Mouse (Mus musculus) E14TG2a.4 (cell line): ENCODE measurements around the gene Ech1.

Experiments
- H3K27me3 ChIP-seq: 2 replicates; pipeline ENCODE4 v1.6.1; 2014; ENCODE audit warnings: low read length, control low read depth; ENCODE audit not compliant: insufficient read depth
- H3K36me3 ChIP-seq: 2 replicates; pipeline ENCODE4 v1.6.1; 2014; ENCODE audit warnings: low read length, control low read depth; ENCODE audit not compliant: insufficient read depth
- H3K4me1 ChIP-seq: replicated peaks from 2 replicates; pipeline ENCODE4 v1.6.1; 2014; ENCODE audit warnings: low read depth, low read length, control low read depth
- H3K4me3 ChIP-seq: replicated peaks from 2 replicates; pipeline ENCODE4 v1.5.1; 2014; ENCODE audit warnings: mild to moderate bottlenecking, low read length
- H3K9me3 ChIP-seq: 2 replicates; pipeline ENCODE4 v1.6.1; 2014; ENCODE audit warnings: low read length, control low read depth
- CTCF ChIP-seq: conservative IDR thresholded peaks from 2 replicates; pipeline ENCODE4 v1.5.1; 2014; ENCODE audit warnings: low read length
- NANOG ChIP-seq: IDR thresholded peaks from 2 replicates; pipeline ENCODE4 v1.6.1; 2014; ENCODE audit warnings: borderline replicate concordance, low read length, mixed read lengths
- POU5F1 ChIP-seq: IDR thresholded peaks from 2 replicates; pipeline ENCODE4 v1.6.1; 2014; ENCODE audit warnings: low read length, borderline replicate concordance

Gene Ech1

GRCm38 (mm10) chr7:28789235-28789634 is 35.8 kb upstream of the Ech1 start:
- no peaks in the 10 kb centered on the region for H3K9me3 ChIP-seq
- peaks cover 60% of the 10 kb centered on the region for H3K4me1 ChIP-seq
- H3K27me3 ChIP-seq, result no peaks in the 10 kb centered on the region
- no peaks in the 10 kb centered on the region; the same call in 1 of the 2 replicates for H3K36me3 ChIP-seq
- H3K4me3 ChIP-seq, result peak overlapping the region; percentile 68
- TF ChIP-seq CTCF, result no peak
- no peak for TF ChIP-seq NANOG
- TF ChIP-seq POU5F1, result no peak

- TF ChIP-seq CTCF (no peak; the same call in 1 of the 2 replicates), NANOG (no peak), POU5F1 (no peak)
- Histone ChIP-seq H3K27me3 (no peaks in the 10 kb centered on the region), H3K4me3 (peak overlapping the region; percentile 68), H3K36me3 (no peaks in the 10 kb centered on the region; the same call in 1 of the 2 replicates), H3K4me1 (peaks cover 62% of the 10 kb centered on the region), H3K9me3 (no peaks in the 10 kb centered on the region)
Observed at GRCm38 (mm10) chr7:28790066-28790806, 34.8 kb upstream of the Ech1 start.

- H3K4me3 ChIP-seq, result no peak overlapping the region
- peaks cover 69% of the 10 kb centered on the region for H3K4me1 ChIP-seq
- TF ChIP-seq CTCF (no peak), POU5F1 (no peak), NANOG (no peak)
- H3K27me3 ChIP-seq, result no peaks in the 10 kb centered on the region
- H3K9me3 ChIP-seq, result no peaks in the 10 kb centered on the region
- H3K36me3 ChIP-seq, result no peaks in the 10 kb centered on the region; the same call in 1 of the 2 replicates
Observed at GRCm38 (mm10) chr7:28791706-28792105, 33.3 kb upstream of the Ech1 start.

DNA sequence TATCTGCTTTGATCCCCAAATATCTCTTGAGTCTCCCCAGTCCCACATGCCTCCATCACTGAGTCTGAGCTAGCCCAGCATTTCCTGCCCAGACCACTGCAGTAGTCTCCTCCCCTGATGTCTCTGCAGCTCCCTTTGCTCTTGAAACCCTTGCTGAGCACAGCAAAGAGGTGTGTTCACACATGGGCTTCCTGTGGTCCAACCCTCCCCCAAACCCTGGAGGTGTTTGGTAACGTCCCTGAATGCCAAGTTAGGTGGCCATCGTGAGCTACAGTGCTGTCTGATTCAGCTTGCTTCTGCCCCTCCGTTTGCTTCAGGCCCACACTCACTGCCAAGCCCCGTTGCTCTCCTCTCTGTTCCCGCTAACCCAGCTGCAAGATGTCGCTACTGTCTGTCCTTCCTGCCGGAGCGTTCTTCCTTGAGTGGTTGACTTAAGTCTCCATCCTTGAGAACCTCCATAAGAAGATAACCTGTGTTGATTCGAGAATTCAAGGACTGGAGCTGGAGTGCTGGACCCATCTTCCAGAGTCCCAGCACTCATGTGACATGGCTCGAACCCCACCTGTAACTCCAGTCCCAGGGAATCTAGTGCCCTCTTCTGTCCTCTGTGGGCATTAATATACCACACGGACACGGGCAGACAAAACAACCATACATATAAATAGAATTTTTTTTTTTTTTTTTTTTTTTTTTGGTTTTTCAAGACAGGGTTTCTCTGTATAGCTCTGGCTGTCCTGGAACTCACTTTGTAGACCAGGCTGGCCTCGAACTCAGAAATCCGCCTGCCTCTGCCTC is 32.4 kb upstream of the Ech1 start:
- peaks cover 5% of the 10 kb centered on the region for H3K36me3 ChIP-seq
- no peaks in the 10 kb centered on the region for H3K27me3 ChIP-seq
- no peaks in the 10 kb centered on the region for H3K9me3 ChIP-seq
- peak overlapping the region; percentile 11; the same call in 1 of the 2 replicates for H3K4me3 ChIP-seq
- H3K4me1 ChIP-seq, result peaks cover 76% of the 10 kb centered on the region
- TF ChIP-seq POU5F1, result no peak
- TF ChIP-seq CTCF, result no peak
- no peak for TF ChIP-seq NANOG

DNA sequence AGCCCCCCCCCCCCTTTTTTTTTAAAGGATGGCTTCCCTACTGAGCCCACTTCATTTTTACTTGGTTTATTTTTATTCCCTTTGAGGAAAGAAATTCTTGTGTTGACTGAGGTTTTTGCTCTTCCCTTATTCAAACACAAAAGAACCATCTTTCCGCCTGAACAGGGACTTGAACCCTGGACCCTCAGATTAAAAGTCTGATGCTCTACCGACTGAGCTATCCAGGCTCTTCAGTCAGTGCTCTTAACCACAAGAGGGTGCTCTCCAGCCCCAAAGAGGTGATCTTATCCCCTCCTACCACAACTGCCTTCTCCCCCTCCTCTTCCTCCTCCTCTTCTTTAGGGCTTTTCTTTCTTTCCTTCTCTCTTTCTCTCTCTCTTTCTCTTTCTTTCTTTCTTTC is 31.2 kb upstream of the Ech1 start:
- TF ChIP-seq POU5F1 (no peak), CTCF (peak; percentile 33)
- H3K9me3 ChIP-seq, result no peaks in the 10 kb centered on the region

GRCm38 (mm10) chr7:28794496-28794895 is 30.5 kb upstream of the Ech1 start:
- TF ChIP-seq POU5F1 (no peak), NANOG (no peak), CTCF (no peak)
- Histone ChIP-seq H3K9me3 (no peaks in the 10 kb centered on the region), H3K27me3 (no peaks in the 10 kb centered on the region), H3K4me3 (0 out of 2 replicates have a peak overlapping the region, but pooled peaks have one; percentile 17), H3K36me3 (peaks cover 24% of the 10 kb centered on the region), H3K4me1 (peaks cover 74% of the 10 kb centered on the region)

More for the DNA sequence above, 31.2 kb upstream of the Ech1 start:
- Histone ChIP-seq H3K4me1 (peaks cover 79% of the 10 kb centered on the region), H3K4me3 (no peak overlapping the region), H3K27me3 (no peaks in the 10 kb centered on the region), H3K36me3 (peaks cover 18% of the 10 kb centered on the region)

DNA sequence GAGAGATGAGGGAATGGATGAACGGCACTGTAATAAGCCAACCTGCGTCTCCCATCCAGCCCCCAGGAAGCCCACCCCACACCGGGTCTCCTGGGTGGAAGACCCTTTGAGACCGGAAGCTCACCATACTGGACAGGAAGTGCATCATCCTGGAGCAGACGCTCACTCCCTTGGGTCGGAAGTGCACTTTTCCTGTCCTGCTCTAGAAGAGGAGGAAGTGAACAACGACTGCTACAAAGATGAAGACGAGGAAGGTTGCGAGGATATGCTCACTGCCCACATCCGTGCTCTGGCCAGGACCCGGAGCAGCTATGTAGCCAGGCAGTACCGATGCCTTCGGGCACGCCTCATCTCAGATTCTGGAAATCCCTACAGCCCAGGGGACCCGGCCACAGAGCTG is 29.2 kb upstream of the Ech1 start:
- TF ChIP-seq CTCF (no peak), NANOG (no peak), POU5F1 (no peak)
- peaks cover 74% of the 10 kb centered on the region for H3K4me1 ChIP-seq
- H3K4me3 ChIP-seq, result peak overlapping the region; percentile 84
- H3K36me3 ChIP-seq, result peaks cover 35% of the 10 kb centered on the region
- H3K27me3 ChIP-seq, result no peaks in the 10 kb centered on the region
- H3K9me3 ChIP-seq, result no peaks in the 10 kb centered on the region

- TF ChIP-seq POU5F1 (no peak), CTCF (no peak; the same call in 1 of the 2 replicates), NANOG (no peak)
- H3K4me1 ChIP-seq, result peaks cover 74% of the 10 kb centered on the region
- H3K4me3 ChIP-seq, result peak overlapping the region; percentile 84
- peaks cover 35% of the 10 kb centered on the region for H3K36me3 ChIP-seq
- H3K9me3 ChIP-seq, result no peaks in the 10 kb centered on the region
- H3K27me3 ChIP-seq, result no peaks in the 10 kb centered on the region
Observed at GRCm38 (mm10) chr7:28796562-28796975, 28.4 kb upstream of the Ech1 start.
